Mouse (Mus musculus): ENCODE measurements at regions not wholly inside any gene's neighbourhood (a gene's known extent, or its start where the extent isn't known, plus 50 kb on each side); places are given as distances from the start of the nearest gene placed in this dataset.

DNA sequence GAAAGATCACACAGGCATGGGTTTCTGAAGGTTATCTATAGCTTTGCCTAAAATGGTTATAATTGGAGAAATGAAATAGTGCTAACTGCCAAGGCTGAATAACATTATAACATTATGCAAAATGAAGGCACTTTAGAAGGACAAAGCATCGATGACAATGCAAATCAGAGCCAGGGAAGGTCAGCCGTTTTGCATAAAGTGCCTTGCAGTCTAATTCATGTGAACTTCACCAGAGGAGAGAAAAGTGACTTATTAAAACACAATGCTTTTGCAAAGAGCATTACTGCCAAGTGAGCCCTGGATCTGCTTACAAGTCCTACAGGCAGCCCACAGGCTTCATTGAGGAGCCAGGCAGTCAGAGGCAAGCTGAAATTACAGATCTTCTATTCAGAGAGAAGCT is 214.0 kb upstream of the A1bg start:
- DNase-seq, result no peak

DNA sequence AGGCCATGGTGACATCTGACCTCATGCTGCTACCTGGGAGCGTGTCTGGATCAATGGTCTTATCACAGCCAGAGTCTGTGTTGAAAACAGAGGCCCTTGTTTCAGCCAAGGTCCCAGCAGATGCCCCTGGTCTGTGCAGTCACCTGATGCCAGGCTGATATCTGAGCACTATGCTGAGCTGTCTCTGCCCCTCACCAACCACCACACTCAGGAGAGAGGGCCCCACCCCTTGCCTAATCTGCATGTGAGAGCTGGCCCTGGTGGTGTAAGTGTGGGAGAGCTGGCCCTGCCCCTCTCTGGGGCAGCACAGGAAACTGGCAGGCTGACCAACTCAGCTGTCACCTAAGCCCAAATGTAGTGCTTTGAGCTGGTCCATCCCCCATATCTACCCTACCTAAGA is 210.5 kb upstream of the A1bg start:
- no peak for DNase-seq

GRCm38 (mm10) chr15:61127971-61128370 is 205.2 kb upstream of the A1bg start:
- DNase-seq, result no peak

GRCm38 (mm10) chr15:61127130-61127529 is 204.3 kb upstream of the A1bg start:
- no peak for DNase-seq

- no peak for DNase-seq
Measured at GRCm38 (mm10) chr15:61116912-61117311, 194.1 kb upstream of the A1bg start.

GRCm38 (mm10) chr15:61109429-61110128 is 186.8 kb upstream of the A1bg start:
- no peak for DNase-seq

DNA sequence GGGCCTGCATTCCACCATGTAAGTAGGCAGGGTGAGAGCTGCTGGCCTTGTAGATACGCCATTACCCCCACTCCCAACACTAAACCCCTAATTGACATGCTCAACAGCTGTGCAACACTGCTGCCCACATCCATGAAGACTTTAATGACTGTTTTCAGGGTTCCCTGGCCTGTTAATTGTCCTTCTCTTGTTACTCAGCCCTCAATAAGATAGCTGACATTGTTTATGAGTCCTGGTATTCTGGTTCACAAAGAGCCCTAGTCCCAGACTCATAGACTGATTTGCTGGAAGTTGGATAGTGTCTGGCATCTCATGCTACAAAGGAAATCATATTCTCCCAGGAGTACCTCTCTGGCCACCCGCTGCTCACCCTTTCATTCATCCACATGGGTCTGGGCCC is 186.1 kb upstream of the A1bg start:
- DNase-seq, result no peak

GRCm38 (mm10) chr15:61102421-61103412 is 179.9 kb upstream of the A1bg start:
- no peak for DNase-seq

DNA sequence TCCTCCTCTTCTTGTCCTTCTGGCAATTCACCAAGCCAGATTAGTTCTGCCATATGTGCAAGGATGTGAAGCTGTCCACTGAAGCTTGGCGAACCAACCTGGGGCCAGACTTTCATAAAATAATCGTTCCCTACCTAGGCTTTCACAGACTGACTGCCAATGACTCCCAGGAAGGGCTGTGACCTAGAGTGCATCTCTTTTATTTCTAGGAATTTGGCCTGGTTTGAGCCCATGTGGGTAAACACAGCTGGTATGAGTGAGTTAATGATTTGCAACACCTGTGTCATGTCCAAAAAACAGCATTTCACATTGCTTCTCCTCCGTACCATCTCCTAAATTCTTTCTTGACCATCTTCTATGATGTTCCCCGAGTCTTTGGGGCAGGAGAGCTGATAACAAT is 178.0 kb upstream of the A1bg start:
- no peak for DNase-seq

- no peak for DNase-seq
Measured at GRCm38 (mm10) chr15:61098968-61099367, 176.2 kb upstream of the A1bg start.

DNA sequence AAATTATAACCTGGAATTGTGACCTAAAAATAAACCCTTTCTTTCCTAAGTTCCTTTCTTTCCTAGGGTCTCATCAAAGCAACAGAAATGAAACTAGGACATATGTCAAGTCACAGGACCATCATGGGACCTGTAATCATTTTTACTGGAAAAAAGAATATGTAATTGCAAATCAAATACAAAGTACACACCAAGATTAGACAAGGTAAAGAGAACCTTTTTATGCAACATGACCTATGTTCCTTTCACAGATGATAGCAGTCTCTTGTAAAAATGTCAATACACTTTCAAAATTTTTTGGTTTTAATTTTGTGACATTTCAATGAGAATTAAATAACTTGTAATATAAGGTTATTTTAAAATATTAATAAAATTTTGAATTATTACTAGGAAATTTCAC is 175.7 kb upstream of the A1bg start:
- no peak for DNase-seq

DNA sequence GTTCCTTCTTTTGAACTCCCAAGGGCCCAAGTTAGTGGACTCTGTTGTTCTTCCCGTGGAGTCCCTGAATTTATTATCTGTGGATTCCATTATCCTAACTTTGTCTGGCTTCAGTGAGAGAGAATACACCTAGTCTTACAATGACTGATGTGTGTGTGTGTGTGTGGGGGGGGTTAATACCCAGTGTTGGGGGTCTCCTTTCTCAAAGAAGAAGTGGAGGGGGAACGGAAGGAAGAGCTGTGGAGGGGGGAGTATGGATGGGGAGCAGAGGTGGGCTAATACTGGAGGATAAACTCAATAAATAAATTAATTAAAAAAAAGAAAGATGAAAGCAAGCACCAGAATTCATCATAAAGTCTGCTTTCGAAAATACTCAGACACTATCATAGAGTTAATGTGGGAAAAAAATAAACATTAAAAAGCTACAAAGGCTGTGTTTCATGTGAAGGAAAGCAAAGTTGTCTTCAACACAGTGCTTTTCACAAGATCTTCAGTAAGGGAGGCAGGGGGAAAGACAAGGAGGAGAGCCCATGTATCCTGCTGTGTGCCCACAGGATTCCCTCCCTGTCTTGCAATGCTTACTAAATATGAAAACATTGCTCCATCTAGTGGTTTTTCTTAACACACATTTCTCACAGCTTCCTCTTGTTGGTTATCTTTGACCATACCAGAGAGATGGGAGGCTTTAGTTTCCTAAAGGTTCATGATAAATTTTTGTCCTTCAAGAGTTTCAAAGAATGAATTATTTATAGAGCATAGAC is 173.4 kb upstream of the A1bg start:
- DNase-seq, result no peak

DNA sequence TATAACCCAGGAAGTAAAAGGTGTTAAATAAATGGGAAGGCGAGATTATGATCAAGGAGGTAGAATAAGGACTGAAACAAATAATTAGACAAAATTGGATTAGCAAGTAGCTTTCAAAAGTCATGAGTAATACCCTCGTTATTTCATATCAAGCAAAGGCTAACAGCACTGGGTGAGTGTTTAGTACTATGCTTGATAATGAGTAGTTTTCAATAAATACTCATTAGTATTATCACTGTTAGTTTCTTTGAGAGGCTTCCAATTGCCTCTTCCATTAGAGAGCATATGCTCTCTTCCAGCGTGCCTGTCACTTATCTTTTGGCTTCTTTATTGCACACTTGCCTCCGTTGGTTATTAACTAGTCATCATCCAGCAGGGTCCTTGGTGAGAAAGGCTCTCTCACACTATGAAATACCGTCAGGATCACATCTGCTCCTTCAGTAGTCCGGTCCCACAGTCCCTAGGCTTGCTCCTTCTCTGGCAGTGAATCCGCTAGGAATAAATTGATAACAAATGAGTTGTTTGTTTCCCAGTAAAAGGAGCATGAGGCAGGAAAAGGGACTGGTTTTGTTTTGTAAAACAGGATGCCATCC is 132.3 kb upstream of the A1bg start:
- no peak for DNase-seq

DNA sequence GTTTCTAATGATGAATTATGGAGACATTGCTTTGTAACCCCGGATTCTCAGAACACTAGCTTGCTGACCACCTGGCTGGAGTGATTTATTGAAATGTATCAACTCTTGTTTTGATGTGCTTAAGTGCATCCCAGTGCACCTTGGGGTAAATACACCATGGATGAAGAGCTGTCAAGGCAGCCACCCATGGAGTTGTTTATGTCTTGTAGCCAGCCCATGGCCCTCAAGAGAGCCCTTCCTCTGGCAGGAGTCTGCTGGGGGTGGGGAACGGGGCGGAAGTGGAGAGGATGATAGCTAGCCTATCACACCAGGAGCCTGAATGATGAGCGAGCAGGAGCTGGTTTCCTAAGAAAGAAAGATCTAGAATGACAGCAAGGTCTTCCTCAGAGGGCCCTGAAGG is 128.6 kb upstream of the A1bg start:
- DNase-seq, result no peak

- DNase-seq, result no peak
Measured at GRCm38 (mm10) chr15:61009509-61009908, 86.7 kb upstream of the A1bg start.

DNA sequence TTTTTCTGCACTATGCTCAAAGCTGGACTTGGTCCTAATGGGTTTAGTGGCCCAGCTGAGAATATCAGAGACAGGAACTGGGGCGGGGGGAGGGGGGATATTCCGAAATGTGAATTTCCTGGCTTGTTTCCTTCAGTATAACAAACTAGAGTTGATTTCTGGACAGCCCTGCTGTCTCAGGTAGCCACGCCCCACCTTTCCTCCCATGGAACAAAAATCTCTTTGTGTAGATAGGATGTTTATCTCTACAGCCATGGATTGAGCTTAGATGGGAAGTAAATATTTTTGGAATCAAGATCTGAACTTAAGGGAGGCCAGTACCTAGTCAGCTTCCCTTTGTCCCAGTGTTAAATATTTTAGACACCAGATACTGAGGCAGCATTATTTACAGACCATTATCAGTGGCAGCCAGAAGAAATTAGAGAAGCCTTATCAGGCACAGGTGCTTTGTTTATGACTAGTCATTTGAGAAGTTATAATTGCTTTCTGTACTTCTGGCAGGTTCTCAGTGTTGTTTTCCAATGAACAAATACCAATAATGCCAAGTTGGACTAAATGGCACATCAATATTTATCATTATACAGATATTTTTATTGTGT is 84.7 kb upstream of the A1bg start:
- DNase-seq, result no peak

DNA sequence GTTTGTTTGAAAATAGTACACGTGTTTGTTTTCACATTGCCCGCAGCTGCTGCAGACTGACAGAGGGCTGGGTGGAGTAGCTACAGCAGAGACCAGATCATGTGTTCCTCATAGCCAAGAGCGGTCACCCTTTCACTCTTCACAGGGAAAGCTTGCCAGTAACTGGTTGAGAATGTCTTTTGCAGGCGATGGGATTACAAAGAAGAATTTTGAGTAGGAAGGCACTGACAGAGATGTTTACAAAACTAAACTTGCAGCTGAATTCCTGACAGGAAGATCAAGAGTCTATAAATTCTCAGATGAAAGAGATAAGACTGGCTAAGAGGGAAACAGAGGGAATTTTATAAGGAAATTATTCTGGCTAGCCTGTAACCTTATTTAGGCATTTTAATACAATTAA is 83.8 kb upstream of the A1bg start:
- no peak for DNase-seq

DNA sequence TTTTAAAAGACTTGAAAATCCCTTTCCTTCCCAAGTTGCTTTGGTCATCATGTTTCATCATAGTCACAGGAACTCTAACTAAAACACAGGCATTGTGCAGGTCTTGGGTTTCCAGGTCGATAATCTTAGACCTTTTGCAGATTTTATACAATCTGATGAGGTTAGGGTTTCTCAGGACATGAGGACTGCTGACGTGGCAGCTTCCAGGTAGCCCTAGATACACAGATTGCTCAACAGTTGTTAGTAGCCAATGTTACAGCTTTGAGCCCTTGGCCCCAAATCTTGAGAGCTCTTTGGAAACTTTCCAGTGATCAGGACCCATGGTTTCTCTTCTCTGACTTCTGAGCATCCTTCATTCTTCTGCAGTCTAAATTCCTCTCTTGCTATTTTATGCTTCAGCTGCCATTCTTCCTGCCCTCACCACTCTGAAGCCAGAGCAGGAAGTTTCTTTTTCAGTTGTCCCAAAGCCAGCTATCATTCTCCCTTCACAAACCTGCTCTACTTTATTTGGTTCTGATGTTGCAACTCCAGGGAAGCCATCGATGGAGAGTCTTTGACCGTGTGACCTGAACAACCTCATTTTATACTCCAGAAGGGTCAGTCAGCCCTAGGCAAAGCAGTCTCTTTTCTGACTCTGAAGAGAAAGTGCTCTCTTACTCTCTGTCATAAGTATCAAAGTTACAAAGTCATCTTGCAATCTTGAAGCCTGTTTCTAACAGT is 71.3 kb upstream of the A1bg start:
- no peak for DNase-seq

DNA sequence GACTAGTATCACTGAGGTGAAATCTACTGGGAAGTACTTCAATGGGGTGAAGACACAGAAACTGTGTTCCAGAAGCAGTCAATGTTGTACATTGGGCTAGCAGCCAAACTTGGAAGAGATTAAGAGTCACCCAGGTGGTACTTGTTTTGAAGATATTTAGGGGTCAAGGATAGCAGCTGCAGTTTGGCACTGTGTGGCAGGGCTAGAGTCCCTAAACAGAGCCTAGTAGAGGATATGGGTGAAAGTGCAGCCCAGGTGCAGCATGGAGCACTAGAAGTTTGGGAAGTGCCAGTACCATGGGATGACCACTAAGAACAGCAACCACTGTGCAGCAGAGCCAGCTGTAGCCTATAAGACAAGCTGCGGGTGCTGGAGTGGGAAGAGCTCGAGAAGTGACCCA is 70.6 kb upstream of the A1bg start:
- no peak for DNase-seq

GRCm38 (mm10) chr15:60982576-60982975 is 59.8 kb upstream of the A1bg start:
- no peak for DNase-seq

All from layer of hippocampus, postnatal 36 days (tissue).